Mouse (Mus musculus) spleen, adult 2 months (tissue): Measurements from ENCODE around the gene Negr1. TPM values are rescaled to one million over a fixed set of nuclear protein-coding genes. Genes with fewer than 3 reads are reported as not detected.

Source experiments
- DNase-seq, 2 experiments: peaks; one replicate each; pipeline versions ENCODE4 v3.0.0 to v3.0.0-alpha.2; 2012 to 2021; ENCODE audit warnings: low spot score in 2 of 2, low read depth in 1 of 2
- H3K27ac ChIP-seq: fragments of 200-500 bp; 2 replicates; pipeline ENCODE4 v1.5.1; 2012; ENCODE audit warnings: low read length, inconsistent platforms; ENCODE audit not compliant: insufficient read depth
- H3K27me3 ChIP-seq: fragments of 200-500 bp; 2 replicates; pipeline ENCODE4 v1.6.1; 2012; ENCODE audit warnings: mild to moderate bottlenecking, moderate library complexity, low read length, inconsistent platforms; ENCODE audit not compliant: control insufficient read depth, insufficient read depth
- H3K36me3 ChIP-seq: fragments of 200-500 bp; 2 replicates; pipeline ENCODE4 v1.6.1; 2012; ENCODE audit warnings: mild to moderate bottlenecking, low read length, inconsistent platforms; ENCODE audit not compliant: control insufficient read depth, insufficient read depth
- H3K4me1 ChIP-seq: fragments of 200-500 bp; 2 replicates; pipeline ENCODE4 v1.6.1; 2011; ENCODE audit warnings: inconsistent platforms; ENCODE audit not compliant: control insufficient read depth, insufficient read depth, insufficient read length
- H3K4me3 ChIP-seq: fragments of 200-500 bp; 2 replicates; pipeline ENCODE4 v1.5.1; 2011; ENCODE audit warnings: mild to moderate bottlenecking, inconsistent platforms; ENCODE audit not compliant: insufficient read depth, insufficient read length; ENCODE audit errors: extremely low read depth
- CTCF ChIP-seq: fragments of 200-500 bp; IDR thresholded peaks from 2 replicates; pipeline ENCODE4 v1.5.1; 2011; ENCODE audit warnings: mild to moderate bottlenecking, inconsistent platforms; ENCODE audit not compliant: insufficient read depth, insufficient read length, insufficient replicate concordance; ENCODE audit errors: extremely low read depth
- POLR2A ChIP-seq: fragments of 200-500 bp; IDR thresholded peaks from 2 replicates; pipeline ENCODE4 v1.6.1; 2011; ENCODE audit warnings: low read depth, low read length, inconsistent platforms
- WGBS: fragments of 180-500 bp; shearing (Covaris S2); methylation state at CpG from one replicate; pipeline ENCODE4 v1.1.7; 2018; 5-methylcytosine and 5-hydroxymethylcytosine counted together
- polyA plus RNA-seq: library from polyadenylated mRNA; depleted of rRNA; stranded (reverse); fragments of >200 nt; gene quantifications from 2 replicates; pipeline ENCODE4 v1.2.3, GENCODE M21; 2012

Negr1 gene
- polyA plus RNA-seq, 1 experiment: 0.05 TPM

- Histone ChIP-seq H3K4me1 (no peaks in the 10 kb centered on the region), H3K36me3 (no peaks in the 10 kb centered on the region), H3K27ac (no peak overlapping the region), H3K27me3 (no peaks in the 10 kb centered on the region), H3K4me3 (no peak overlapping the region)
- 89% methylated on average over 4 of the region's 4 CpGs for WGBS
- DNase-seq: no peak
- no peak for TF ChIP-seq POLR2A
- no peak for TF ChIP-seq CTCF
These were observed 232.5 kb downstream of the Negr1 start for GRCm38 (mm10) chr3:156794091-156794490.

- Histone ChIP-seq H3K4me1 (no peaks in the 10 kb centered on the region), H3K36me3 (no peaks in the 10 kb centered on the region), H3K4me3 (no peak overlapping the region), H3K27ac (no peak overlapping the region), H3K27me3 (no peaks in the 10 kb centered on the region)
- TF ChIP-seq CTCF: no peak
- TF ChIP-seq POLR2A: no peak
- 27% methylated on average over 2 of the region's 2 CpGs for WGBS
- no peak for DNase-seq
These were observed 233.0 kb downstream of the Negr1 start for GRCm38 (mm10) chr3:156794610-156795009.

- H3K27ac ChIP-seq: no peak overlapping the region
- 91% methylated on average over 6 of the region's 6 CpGs for WGBS
- TF ChIP-seq POLR2A (no peak), CTCF (no peak)
- H3K27me3 ChIP-seq: no peaks in the 10 kb centered on the region
- no peak for DNase-seq
- H3K4me3 ChIP-seq: no peak overlapping the region
- H3K36me3 ChIP-seq: no peaks in the 10 kb centered on the region
- H3K4me1 ChIP-seq: no peaks in the 10 kb centered on the region
These were observed 234.6 kb downstream of the Negr1 start for GRCm38 (mm10) chr3:156796061-156796691.

GRCm38 (mm10) chr3:156799228-156799627 lies 237.6 kb downstream of the Negr1 start:
- no peak overlapping the region for H3K4me3 ChIP-seq
- no peaks in the 10 kb centered on the region for H3K36me3 ChIP-seq
- 95% methylated on average over 7 of the region's 7 CpGs for WGBS
- H3K27ac ChIP-seq: no peak overlapping the region
- H3K27me3 ChIP-seq: no peaks in the 10 kb centered on the region
- H3K4me1 ChIP-seq: no peaks in the 10 kb centered on the region
- TF ChIP-seq CTCF (no peak), POLR2A (no peak)
- no peak for DNase-seq

- TF ChIP-seq CTCF: no peak
- TF ChIP-seq POLR2A: no peak
- DNase-seq: no peak
- Histone ChIP-seq H3K27me3 (no peaks in the 10 kb centered on the region), H3K36me3 (no peaks in the 10 kb centered on the region), H3K27ac (no peak overlapping the region), H3K4me1 (no peaks in the 10 kb centered on the region), H3K4me3 (no peak overlapping the region)
- 89% methylated on average over 3 of the region's 3 CpGs for WGBS
These were observed 248.2 kb downstream of the Negr1 start for GRCm38 (mm10) chr3:156809836-156810235.

- no peak for DNase-seq
- Histone ChIP-seq H3K27ac (no peak overlapping the region), H3K36me3 (no peaks in the 10 kb centered on the region), H3K4me1 (no peaks in the 10 kb centered on the region), H3K4me3 (no peak overlapping the region), H3K27me3 (no peaks in the 10 kb centered on the region)
- TF ChIP-seq POLR2A (no peak), CTCF (no peak)
These were observed 255.3 kb downstream of the Negr1 start for GRCm38 (mm10) chr3:156816938-156817337.

- DNase-seq: no peak
- Histone ChIP-seq H3K27me3 (no peaks in the 10 kb centered on the region), H3K4me1 (no peaks in the 10 kb centered on the region), H3K4me3 (no peak overlapping the region), H3K27ac (no peak overlapping the region), H3K36me3 (no peaks in the 10 kb centered on the region)
- WGBS: 73% methylated on average over 6 of the region's 6 CpGs
- no peak for TF ChIP-seq POLR2A
- no peak for TF ChIP-seq CTCF
These were observed 255.9 kb downstream of the Negr1 start for GRCm38 (mm10) chr3:156817452-156817851.

- no peaks in the 10 kb centered on the region for H3K4me1 ChIP-seq
- H3K4me3 ChIP-seq: no peak overlapping the region
- DNase-seq: no peak
- no peaks in the 10 kb centered on the region for H3K27me3 ChIP-seq
- no peaks in the 10 kb centered on the region for H3K36me3 ChIP-seq
- no peak overlapping the region for H3K27ac ChIP-seq
- WGBS: 44% methylated on average over 3 of the region's 3 CpGs
- TF ChIP-seq POLR2A (no peak), CTCF (no peak)
These were observed 261.4 kb downstream of the Negr1 start for GRCm38 (mm10) chr3:156823039-156823438.
